Comparison of ENCODE assay signal across 1 mouse cellular context in the genomic region with DNA sequence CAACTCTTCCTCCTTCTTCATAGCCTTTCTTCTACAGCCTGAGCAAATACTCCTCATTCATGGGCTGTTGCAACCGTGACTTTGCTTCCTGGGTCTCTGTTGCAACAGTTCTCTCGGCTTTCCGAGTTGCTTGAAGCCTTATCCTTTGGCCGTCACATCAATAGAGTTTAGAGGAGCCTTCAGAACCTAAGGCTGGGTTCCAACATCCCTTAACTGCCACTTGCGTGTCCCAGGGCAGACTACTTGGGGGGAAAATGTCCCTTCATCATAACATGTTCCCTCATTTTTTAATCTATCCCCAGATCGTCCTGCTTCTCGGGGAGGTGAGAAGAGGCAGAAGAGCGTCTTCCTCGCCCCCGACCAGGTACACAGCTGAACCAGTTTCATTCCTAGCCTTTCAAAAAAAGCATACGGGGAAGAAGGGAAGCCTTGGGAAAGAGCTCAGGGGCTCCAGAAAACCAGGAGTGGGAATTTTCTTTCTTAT.
A peak's percentile ranks its signal among the peaks of the same experiment; 100 is the strongest.
TF ChIP-seq lines count a peak whose summit lies in the region.

No protein-coding gene starts in this region.

TF ChIP-seq in CH12.LX, 34 proteins besides CTCF, POLR2A, EP300 and RAD21 (continued from another document):
- peak; percentile 40; the same call in 1 of the 2 replicates for TF ChIP-seq TBP (conservative IDR thresholded peaks at IDR 0.05; ENCODE audit: low read depth, low read length)
